Mouse (Mus musculus): ENCODE results near the gene 0610030E20Rik. TPM values are rescaled to one million over a fixed set of nuclear protein-coding genes. Genes with fewer than 3 reads are reported as not detected.
A peak's percentile ranks its signal among the peaks of the same experiment; 100 is the strongest.

0610030E20Rik gene
- total and polyA plus RNA-seq, 3 experiments, result 8.2 to 9.1 (median 8.7) TPM

- 66% methylated on average over 11 of the region's 11 CpGs for WGBS
- peak in 1 of 2 experiments; percentile 39 for DNase-seq
- Histone ChIP-seq H3K79me2 (replicated peaks; ENCODE audit: control insufficient read depth, insufficient read depth, low read length) (no peaks in the 10 kb centered on the region), H3K4me3 (no peak overlapping the region), H3K27ac (no peak overlapping the region), H3K9ac (ENCODE audit: low read depth, low read length) (no peak overlapping the region), H3K27me3 (ENCODE audit: control insufficient read depth, insufficient read depth, low read length) (no peaks in the 10 kb centered on the region), H3K36me3 (ENCODE audit: control insufficient read depth, insufficient read depth, low read length) (no peaks in the 10 kb centered on the region), H3K4me1 (ENCODE audit: control insufficient read depth, insufficient read depth, low read length) (no peaks in the 10 kb centered on the region)
- no peak for TF ChIP-seq EP300 (IDR thresholded peaks at IDR 0.05; ENCODE audit: insufficient read depth, low read depth, low read length)
- TF ChIP-seq CTCF (IDR thresholded peaks at IDR 0.05), result no peak
- TF ChIP-seq POLR2A (IDR thresholded peaks at IDR 0.05; ENCODE audit: insufficient read depth, low read depth, low read length), result no peak
- intact Hi-C loops (cut with DNase I), result no loop called here
Measured at GRCm38 (mm10) chr6:72313124-72313867, 33.8 kb upstream of the 0610030E20Rik start.

GRCm38 (mm10) chr6:72315384-72315783, 31.7 kb upstream of the 0610030E20Rik start:
- Histone ChIP-seq H3K36me3 (ENCODE audit: control insufficient read depth, insufficient read depth, low read length) (no peaks in the 10 kb centered on the region), H3K4me1 (ENCODE audit: control insufficient read depth, insufficient read depth, low read length) (peaks cover 1% of the 10 kb centered on the region), H3K9ac (ENCODE audit: low read depth, low read length) (no peak overlapping the region), H3K4me3 (no peak overlapping the region), H3K79me2 (replicated peaks; ENCODE audit: control insufficient read depth, insufficient read depth, low read length) (no peaks in the 10 kb centered on the region), H3K27ac (no peak overlapping the region), H3K27me3 (ENCODE audit: control insufficient read depth, insufficient read depth, low read length) (no peaks in the 10 kb centered on the region)
- intact Hi-C loops (cut with DNase I), result no loop called here
- WGBS, result 77% methylated on average over 2 of the region's 2 CpGs
- DNase-seq, result no peak
- no peak for TF ChIP-seq EP300 (IDR thresholded peaks at IDR 0.05; ENCODE audit: insufficient read depth, low read depth, low read length)
- TF ChIP-seq CTCF (IDR thresholded peaks at IDR 0.05), result no peak
- no peak for TF ChIP-seq POLR2A (IDR thresholded peaks at IDR 0.05; ENCODE audit: insufficient read depth, low read depth, low read length)

GRCm38 (mm10) chr6:72316044-72316443, 31.1 kb upstream of the 0610030E20Rik start:
- Histone ChIP-seq H3K27ac (no peak overlapping the region), H3K4me3 (no peak overlapping the region), H3K9ac (ENCODE audit: low read depth, low read length) (no peak overlapping the region), H3K27me3 (ENCODE audit: control insufficient read depth, insufficient read depth, low read length) (no peaks in the 10 kb centered on the region), H3K36me3 (ENCODE audit: control insufficient read depth, insufficient read depth, low read length) (no peaks in the 10 kb centered on the region), H3K79me2 (replicated peaks; ENCODE audit: control insufficient read depth, insufficient read depth, low read length) (no peaks in the 10 kb centered on the region), H3K4me1 (ENCODE audit: control insufficient read depth, insufficient read depth, low read length) (peaks cover 1% of the 10 kb centered on the region)
- no peak for DNase-seq
- no peak for TF ChIP-seq POLR2A (IDR thresholded peaks at IDR 0.05; ENCODE audit: insufficient read depth, low read depth, low read length)
- TF ChIP-seq EP300 (IDR thresholded peaks at IDR 0.05; ENCODE audit: insufficient read depth, low read depth, low read length), result no peak
- no peak for TF ChIP-seq CTCF (IDR thresholded peaks at IDR 0.05)
- intact Hi-C loops (cut with DNase I), result no loop called here
- WGBS, result 53% methylated on average over 1 of the region's 1 CpGs

DNA sequence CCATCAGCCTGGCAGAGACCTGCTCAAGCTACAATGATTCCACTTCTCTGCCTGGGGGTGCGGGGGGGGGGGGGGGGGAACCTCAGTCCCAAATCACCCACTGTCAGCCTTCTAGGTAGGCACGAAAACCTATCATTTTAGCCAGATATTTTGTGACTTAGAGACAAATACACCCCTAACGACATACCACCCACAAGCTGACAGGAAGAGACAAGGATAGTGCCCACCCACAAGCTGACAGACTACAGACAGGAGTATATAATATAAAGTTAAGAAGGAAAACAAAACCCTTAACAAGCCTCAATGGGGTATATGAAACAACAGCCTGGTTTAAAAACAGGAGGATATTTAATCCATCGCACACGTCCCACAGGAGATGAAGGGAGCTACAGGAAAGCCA, 28.7 kb upstream of the 0610030E20Rik start:
- no peak overlapping the region for H3K4me3 ChIP-seq
- peaks cover 1% of the 10 kb centered on the region for H3K4me1 ChIP-seq (ENCODE audit: control insufficient read depth, insufficient read depth, low read length)
- DNase-seq, result no peak
- H3K27me3 ChIP-seq (ENCODE audit: control insufficient read depth, insufficient read depth, low read length), result no peaks in the 10 kb centered on the region
- H3K9ac ChIP-seq (ENCODE audit: low read depth, low read length), result no peak overlapping the region
- no peaks in the 10 kb centered on the region for H3K36me3 ChIP-seq (ENCODE audit: control insufficient read depth, insufficient read depth, low read length)
- no peak for TF ChIP-seq EP300 (IDR thresholded peaks at IDR 0.05; ENCODE audit: insufficient read depth, low read depth, low read length)
- TF ChIP-seq CTCF (IDR thresholded peaks at IDR 0.05), result no peak
- WGBS, result 83% methylated on average over 5 of the region's 5 CpGs
- H3K79me2 ChIP-seq (replicated peaks; ENCODE audit: control insufficient read depth, insufficient read depth, low read length), result no peaks in the 10 kb centered on the region
- no peak overlapping the region for H3K27ac ChIP-seq
- intact Hi-C loops (cut with DNase I), result loop anchor here (2.0 kb wide), 2 partner anchors 34 to 134 kb away; no protein-coding TSS in a partner anchor

DNA sequence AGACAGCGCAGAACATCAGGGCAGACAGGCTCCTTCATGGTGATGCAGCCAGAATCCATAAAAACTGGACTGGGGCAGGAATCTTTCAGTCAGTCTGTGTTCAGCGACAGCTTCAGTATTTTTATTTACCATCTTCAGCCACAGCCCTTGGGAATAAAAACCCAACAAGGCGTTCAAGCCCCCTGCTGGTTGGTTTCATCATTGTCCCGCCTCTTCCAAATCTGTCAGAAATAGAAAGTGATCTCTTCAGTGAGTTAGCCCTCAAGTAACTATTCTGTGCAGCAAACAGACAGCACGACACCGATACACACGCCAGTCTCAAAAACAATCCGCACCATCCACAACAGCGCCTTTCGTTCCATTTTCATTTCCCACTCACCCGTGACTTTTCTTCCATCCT, 28.1 kb upstream of the 0610030E20Rik start:
- DNase-seq, result peak; percentile 50 to 55
- Histone ChIP-seq H3K79me2 (replicated peaks; ENCODE audit: control insufficient read depth, insufficient read depth, low read length) (no peaks in the 10 kb centered on the region), H3K4me1 (ENCODE audit: control insufficient read depth, insufficient read depth, low read length) (peaks cover 1% of the 10 kb centered on the region), H3K27ac (peak overlapping the region; percentile 42), H3K9ac (ENCODE audit: low read depth, low read length) (no peak overlapping the region), H3K36me3 (ENCODE audit: control insufficient read depth, insufficient read depth, low read length) (no peaks in the 10 kb centered on the region), H3K27me3 (ENCODE audit: control insufficient read depth, insufficient read depth, low read length) (no peaks in the 10 kb centered on the region), H3K4me3 (no peak overlapping the region)
- TF ChIP-seq EP300 (IDR thresholded peaks at IDR 0.05; ENCODE audit: insufficient read depth, low read depth, low read length) (peak; percentile 36; the same call in 1 of the 2 replicates), POLR2A (IDR thresholded peaks at IDR 0.05; ENCODE audit: insufficient read depth, low read depth, low read length) (no peak), CTCF (IDR thresholded peaks at IDR 0.05) (peak; percentile 76)
- WGBS, result 50% methylated on average over 11 of the region's 11 CpGs
- intact Hi-C loops (cut with DNase I), result loop anchor here (2.0 kb wide), 2 partner anchors 34 to 134 kb away; no protein-coding TSS in a partner anchor

- H3K27me3 ChIP-seq (ENCODE audit: control insufficient read depth, insufficient read depth, low read length), result no peaks in the 10 kb centered on the region
- WGBS, result 95% methylated on average over 3 of the region's 3 CpGs
- peaks cover 1% of the 10 kb centered on the region for H3K4me1 ChIP-seq (ENCODE audit: control insufficient read depth, insufficient read depth, low read length)
- no peaks in the 10 kb centered on the region for H3K36me3 ChIP-seq (ENCODE audit: control insufficient read depth, insufficient read depth, low read length)
- H3K27ac ChIP-seq, result no peak overlapping the region
- no peak overlapping the region for H3K4me3 ChIP-seq
- intact Hi-C loops (cut with DNase I), result no loop called here
- no peak overlapping the region for H3K9ac ChIP-seq (ENCODE audit: low read depth, low read length)
- no peak for DNase-seq
- no peaks in the 10 kb centered on the region for H3K79me2 ChIP-seq (replicated peaks; ENCODE audit: control insufficient read depth, insufficient read depth, low read length)
- TF ChIP-seq CTCF (IDR thresholded peaks at IDR 0.05), result no peak
- no peak for TF ChIP-seq POLR2A (IDR thresholded peaks at IDR 0.05; ENCODE audit: insufficient read depth, low read depth, low read length)
- TF ChIP-seq EP300 (IDR thresholded peaks at IDR 0.05; ENCODE audit: insufficient read depth, low read depth, low read length), result no peak
Measured at GRCm38 (mm10) chr6:72322936-72323335, 24.2 kb upstream of the 0610030E20Rik start.

Data from heart, adult 2 months (tissue).